Mouse (Mus musculus): ENCODE results near the gene Spata1.
"Not testable (repeated sequence)": the region's sequence is repeated elsewhere in the genome, so short reads cannot be mapped to it uniquely, and the experiment has no call there.

Spata1 gene

GRCm38 (mm10) chr3:146451375-146451774, 48.2 kb downstream of the Spata1 start:
- no peak for DNase-seq (ENCODE audit: low read depth in 1 of 2, low spot score in 2 of 2)

- peak; percentile 73 to 90 for DNase-seq (ENCODE audit: low read depth in 1 of 2, low spot score in 2 of 2)
Measured at GRCm38 (mm10) chr3:146450371-146450841, 49.1 kb downstream of the Spata1 start.

- DNase-seq (ENCODE audit: low read depth in 1 of 2, low spot score in 2 of 2), result no peak
Measured at GRCm38 (mm10) chr3:146449745-146450250, 49.8 kb downstream of the Spata1 start, which contains the start of gene Ctbs. TSS of gene Ctbs (plus strand) at chr3:146449795.

DNA sequence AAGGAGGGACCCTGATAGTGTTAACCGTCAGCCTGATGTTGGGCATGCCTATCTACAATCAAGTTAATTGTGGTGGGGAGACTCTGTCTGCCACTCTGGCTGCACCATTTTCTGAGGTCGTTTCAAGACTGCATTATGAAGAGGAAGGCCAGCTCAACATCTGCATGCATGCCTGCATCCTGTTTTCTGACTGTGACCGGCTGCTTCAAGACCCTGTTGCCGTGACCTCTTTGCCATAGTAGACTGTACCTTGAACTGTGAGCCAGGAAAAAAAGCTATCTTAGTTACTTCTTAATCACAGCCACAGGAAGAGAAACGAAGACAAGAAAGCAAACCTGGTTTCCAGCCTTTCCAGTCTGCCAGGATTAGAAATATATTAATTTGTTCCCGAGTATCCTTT, 50.6 kb downstream of the Spata1 start:
- DNase-seq (ENCODE audit: low read depth in 1 of 2, low spot score in 2 of 2), result no peak

GRCm38 (mm10) chr3:146448372-146448771, 51.2 kb downstream of the Spata1 start:
- DNase-seq (ENCODE audit: low read depth in 1 of 2, low spot score in 2 of 2), result no peak

DNA sequence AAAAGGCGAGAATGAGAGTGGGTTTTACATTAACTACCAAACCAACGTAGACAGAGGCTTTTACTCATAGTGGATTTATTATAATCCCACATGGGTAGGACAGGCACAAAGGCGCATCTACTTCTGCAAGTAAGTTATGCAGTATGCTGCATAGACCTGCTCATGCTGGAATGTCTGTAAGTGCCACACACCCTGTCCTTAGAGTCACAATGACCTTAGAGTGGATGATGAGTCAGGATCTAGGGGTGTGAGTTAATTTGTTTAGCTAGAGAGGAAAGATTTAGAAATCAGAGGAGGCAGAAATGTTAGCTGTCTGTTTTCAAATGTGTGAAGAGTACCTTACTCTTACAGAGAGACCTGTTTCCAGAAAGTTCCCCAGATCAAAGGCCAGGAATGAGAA, 52.0 kb downstream of the Spata1 start:
- no peak for DNase-seq (ENCODE audit: low read depth in 1 of 2, low spot score in 2 of 2)

DNA sequence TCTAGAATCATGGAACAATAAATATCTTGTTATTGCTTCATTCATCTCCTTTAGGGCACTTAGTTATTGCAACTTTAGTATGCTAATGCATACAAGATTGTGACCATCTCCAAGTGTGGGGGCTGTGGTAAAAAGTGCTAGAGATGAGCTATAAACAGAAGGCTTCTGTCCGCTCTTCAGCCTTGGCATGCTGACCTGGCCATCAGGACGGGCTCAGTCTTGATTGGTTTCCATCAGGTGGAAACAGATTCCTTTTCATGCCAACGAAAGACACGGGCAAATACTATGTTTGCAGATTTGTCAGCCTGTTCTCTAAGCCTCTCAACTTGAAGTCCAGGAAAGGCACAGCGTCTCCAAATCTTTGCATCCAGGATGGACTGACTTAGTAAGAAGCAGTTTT, 52.4 kb downstream of the Spata1 start:
- DNase-seq (ENCODE audit: low read depth in 1 of 2, low spot score in 2 of 2), result no peak

- peak in 1 of 2 experiments; percentile 29 for DNase-seq (ENCODE audit: low read depth in 1 of 2, low spot score in 2 of 2)
Measured at GRCm38 (mm10) chr3:146444880-146445279, 54.7 kb downstream of the Spata1 start.

DNA sequence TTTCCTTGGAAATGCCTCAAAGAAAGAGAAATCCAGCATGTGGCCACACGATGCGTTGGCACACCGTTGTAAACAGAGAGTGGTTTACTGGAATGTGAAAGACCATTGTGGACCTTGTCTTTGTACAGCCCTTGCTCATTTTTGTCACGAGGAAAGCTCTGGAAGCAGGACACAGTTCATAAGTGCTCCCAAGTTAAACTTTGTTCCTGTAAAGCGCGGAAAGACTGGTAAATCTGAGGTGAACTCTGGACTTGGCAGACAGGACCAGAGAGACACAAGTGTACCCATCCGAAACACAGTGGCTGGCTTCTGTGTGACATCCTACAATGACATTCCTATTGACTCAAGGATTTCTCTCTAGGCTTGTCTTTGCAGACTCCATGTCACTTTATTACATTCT, 56.2 kb downstream of the Spata1 start:
- DNase-seq (ENCODE audit: low read depth in 1 of 2, low spot score in 2 of 2), result no peak

GRCm38 (mm10) chr3:146442936-146443335, 56.6 kb downstream of the Spata1 start:
- no peak for DNase-seq (ENCODE audit: low read depth in 1 of 2, low spot score in 2 of 2)

- no peak for DNase-seq (ENCODE audit: low read depth in 1 of 2, low spot score in 2 of 2)
Measured at GRCm38 (mm10) chr3:146442484-146442883, 57.1 kb downstream of the Spata1 start.

DNA sequence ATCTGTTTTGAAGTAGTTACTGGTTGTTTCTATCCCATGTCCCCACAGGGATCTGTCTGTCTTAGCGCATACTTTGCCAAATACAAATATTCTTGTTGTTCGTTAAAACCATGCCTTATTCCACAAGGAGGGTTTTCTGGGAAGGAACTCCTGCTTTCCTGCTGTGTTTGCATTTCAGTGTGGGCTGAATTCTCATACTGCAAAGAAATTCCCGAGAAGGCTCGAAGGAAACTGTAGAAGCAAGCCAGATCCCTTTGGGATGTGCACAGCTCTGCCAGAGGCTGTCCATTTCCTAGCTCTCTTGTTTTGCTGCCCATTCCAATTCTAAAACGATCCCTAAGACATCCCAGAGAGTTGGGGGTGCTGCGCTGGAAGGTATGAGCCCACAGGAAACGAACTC, 59.1 kb downstream of the Spata1 start:
- DNase-seq (ENCODE audit: low read depth in 1 of 2, low spot score in 2 of 2), result no peak

DNA sequence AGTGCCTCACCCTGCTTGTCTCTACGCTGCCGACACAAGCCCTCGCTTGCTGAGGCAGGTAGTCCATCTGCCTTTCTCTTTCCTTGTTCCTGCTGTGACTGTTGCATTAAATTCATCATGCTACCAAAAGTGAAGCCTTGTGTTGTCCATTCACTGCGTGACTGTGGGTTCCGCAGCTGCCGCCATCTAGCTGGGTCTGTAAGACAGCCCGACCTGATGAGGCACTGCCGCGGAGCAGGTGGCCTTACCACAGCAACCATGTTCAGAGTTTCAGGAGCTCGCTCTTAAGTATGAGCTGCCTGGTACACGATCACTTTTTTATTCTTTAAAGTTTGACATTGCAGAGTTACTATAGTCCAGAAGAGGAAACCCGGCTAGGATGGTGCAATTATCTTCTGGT, 59.5 kb downstream of the Spata1 start:
- DNase-seq (ENCODE audit: low read depth in 1 of 2, low spot score in 2 of 2), result no peak

DNA sequence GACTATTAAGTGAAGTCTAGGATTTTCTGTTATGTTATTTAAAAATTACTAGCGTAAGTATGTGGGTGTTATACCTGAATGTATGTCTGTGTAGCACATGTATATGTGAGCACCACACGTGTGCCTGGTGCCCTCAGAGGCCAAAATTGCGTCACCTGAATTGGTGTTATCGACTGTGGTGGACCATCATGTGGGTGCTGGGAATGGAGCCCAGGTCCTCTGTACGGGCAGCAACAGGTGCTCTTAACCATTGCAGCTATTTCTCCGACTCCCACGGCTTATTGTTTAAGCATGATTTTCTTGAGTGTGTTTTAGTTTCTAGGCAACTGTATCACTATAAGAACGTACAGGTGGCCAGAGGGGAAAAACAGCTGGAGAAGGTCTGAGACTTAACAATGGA, 63.4 kb downstream of the Spata1 start:
- DNase-seq (ENCODE audit: low read depth in 1 of 2, low spot score in 2 of 2), result no peak

DNA sequence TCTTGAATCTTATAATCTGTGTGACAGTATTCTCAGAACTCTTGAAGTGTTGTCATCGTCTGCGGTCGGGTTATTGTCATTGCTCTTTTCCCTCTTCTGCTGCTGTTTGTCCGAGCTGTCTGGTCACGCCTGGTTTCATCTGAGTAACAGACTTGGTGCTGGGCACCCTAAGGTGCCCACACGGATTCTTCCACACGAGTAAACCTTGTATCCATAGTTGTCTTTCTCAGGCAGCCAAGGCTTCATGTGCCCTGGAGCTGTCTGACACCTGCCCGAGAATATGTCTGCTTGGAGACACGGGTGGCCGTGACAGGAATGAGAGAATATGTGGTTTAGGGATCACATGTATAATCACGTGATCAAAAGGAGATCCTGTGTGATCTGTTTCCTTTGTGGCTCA, 64.0 kb downstream of the Spata1 start:
- no peak for DNase-seq (ENCODE audit: low read depth in 1 of 2, low spot score in 2 of 2)

DNA sequence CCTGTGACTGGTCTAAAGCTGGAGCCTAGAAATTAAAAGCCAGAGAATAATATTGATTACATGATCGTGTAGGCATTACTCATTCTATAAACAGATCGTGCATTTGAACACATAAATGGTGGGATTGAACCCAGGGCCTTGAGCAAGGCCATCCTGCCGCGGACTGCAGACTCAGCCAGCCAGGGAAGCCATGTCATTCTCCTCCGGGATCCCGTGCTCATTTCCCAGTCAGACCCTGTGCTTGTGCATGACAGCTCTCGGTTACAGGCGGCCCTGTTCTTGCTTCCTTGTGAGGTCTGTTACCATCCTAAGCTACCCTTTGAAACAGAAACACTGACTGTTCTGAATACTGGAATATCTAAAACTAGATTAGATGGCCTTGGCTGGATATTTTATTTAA, 64.9 kb downstream of the Spata1 start:
- no peak for DNase-seq (ENCODE audit: low read depth in 1 of 2, low spot score in 2 of 2)

DNA sequence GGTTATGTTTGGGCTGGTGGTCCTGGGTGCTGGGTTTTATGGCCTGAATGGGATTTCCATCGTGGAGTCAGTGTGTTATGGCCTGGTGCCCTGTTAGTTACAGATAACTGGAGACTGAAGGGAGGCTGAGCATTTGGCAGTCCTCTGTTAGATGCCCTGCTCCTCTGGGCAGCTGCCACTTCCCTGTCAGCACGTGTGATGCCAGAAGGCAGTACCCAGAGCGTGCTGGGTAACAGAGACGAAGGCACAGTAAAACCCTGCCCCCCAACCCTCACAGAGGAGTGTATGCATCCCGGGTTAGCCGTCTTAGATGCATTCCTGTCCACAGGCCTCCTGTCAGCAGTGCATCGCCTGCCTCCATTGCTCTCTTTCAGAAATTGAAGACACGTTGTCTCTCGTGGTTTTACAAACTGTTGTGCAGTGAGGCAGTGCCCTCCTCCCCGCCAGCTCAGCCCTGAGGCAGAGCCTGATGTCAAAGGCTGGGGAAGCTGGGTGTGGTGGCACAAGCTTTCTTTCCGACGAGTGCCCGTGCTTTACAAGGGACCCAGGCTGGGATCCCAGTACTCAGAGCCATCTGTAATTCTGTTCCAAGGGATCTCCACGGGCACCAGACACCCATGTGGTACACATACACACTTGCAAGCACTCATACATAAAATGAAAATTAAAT, 65.7 kb downstream of the Spata1 start:
- DNase-seq (ENCODE audit: low read depth in 1 of 2, low spot score in 2 of 2), result no peak

DNA sequence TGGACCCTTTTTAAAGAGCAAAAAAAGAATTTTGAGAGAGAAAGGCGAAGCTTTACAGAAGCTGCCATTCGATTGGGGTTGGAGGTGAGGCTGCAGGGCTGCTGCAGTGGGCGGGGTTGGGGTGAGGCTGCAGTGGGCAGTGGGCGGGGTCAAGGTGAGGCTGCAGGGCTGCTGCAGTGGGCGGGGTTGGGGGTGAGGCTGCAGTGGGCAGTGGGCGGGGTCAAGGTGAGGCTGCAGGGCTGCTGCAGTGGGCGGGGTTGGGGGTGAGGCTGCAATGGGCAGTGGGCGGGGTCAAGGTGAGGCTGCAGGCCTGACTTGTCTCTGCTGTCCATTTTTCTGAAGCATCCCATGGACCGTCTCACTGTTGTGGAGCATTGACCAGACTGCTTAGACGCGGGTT, 66.5 kb downstream of the Spata1 start:
- DNase-seq (ENCODE audit: low read depth in 1 of 2, low spot score in 2 of 2), result not testable (repeated sequence)

DNA sequence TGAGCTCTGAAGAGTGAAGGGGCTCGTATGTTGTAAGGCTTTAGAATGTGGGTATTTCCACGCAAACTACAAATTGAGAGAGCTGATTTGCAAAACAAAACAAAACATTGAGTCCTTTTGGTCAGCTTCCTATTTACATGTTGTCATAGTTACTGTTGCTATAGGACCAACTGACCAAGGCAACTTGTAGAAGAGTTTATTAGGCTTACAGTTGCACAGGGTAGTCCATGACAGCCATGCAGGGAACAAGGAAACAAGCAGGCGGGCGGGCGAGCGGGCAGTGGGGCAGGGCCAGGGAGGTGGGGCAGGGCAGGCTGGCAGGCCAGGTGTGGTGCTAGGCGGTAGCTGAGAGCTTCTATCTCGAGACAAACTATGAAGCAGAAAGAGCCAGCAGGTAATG, 73.1 kb downstream of the Spata1 start:
- no peak for DNase-seq (ENCODE audit: low read depth in 1 of 2, low spot score in 2 of 2)

- DNase-seq (ENCODE audit: low read depth in 1 of 2, low spot score in 2 of 2), result no peak
Measured at GRCm38 (mm10) chr3:146425902-146426301, 73.7 kb downstream of the Spata1 start.

GRCm38 (mm10) chr3:146424306-146424900, 75.2 kb downstream of the Spata1 start:
- DNase-seq (ENCODE audit: low read depth in 1 of 2, low spot score in 2 of 2), result no peak

GRCm38 (mm10) chr3:146423710-146424109, 75.8 kb downstream of the Spata1 start:
- DNase-seq (ENCODE audit: low read depth in 1 of 2, low spot score in 2 of 2), result no peak

- DNase-seq (ENCODE audit: low read depth in 1 of 2, low spot score in 2 of 2), result no peak
Measured at GRCm38 (mm10) chr3:146421787-146422186, 77.8 kb downstream of the Spata1 start.

All from monocyte, adult 2 months (primary cell).